Mouse (Mus musculus) testis, adult 2 months (tissue): ENCODE results near the gene Zfp386.

ENCODE experiments used
- CTCF ChIP-seq: fragments of 200-500 bp; IDR thresholded peaks from 2 replicates; pipeline ENCODE4 v1.5.1; 2012; ENCODE audit warnings: low read depth, mild to moderate bottlenecking, inconsistent platforms, low read length, moderate library complexity; ENCODE audit not compliant: control insufficient read depth, insufficient read depth, insufficient replicate concordance
- POLR2A ChIP-seq: fragments of 200-500 bp; IDR thresholded peaks from 2 replicates; pipeline ENCODE4 v1.6.1; 2012; ENCODE audit warnings: low read depth, mild to moderate bottlenecking, inconsistent platforms, low read length, moderate library complexity; ENCODE audit not compliant: control insufficient read depth

- TF ChIP-seq CTCF, result no peak
- no peak for TF ChIP-seq POLR2A
These were observed 15.5 kb downstream of the Zfp386 start for GRCm38 (mm10) chr12:116063020-116063419.
